Mouse (Mus musculus): ENCODE data around the gene Pip4k2a.

DNA sequence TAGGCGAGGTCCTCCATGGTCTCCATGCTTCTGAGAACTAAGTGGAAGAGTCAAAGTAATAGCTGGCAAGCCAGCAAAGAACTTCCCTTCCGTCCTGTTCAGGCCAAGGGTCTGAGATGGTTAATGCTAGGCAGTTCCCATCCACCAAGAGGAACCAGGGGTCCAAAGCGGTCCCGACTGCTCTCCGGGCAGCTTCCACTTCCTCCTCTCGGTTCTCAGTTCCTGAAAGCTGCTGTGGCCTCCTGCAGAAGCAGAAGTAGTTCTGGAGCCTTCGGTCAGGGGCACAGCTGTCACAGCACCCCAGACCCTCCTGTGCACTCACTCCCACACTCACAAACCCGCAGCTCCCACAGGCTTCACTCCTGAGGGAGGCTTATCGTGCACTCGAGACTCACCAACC is 6.9 kb upstream of the Pip4k2a start:
- no peak for TF ChIP-seq CTCF (IDR thresholded peaks at IDR 0.05; ENCODE audit: extremely low read depth, insufficient read depth, insufficient read length, insufficient replicate concordance)
- TF ChIP-seq POLR2A (IDR thresholded peaks at IDR 0.05; ENCODE audit: low read depth, low read length), result no peak
